Mouse (Mus musculus) heart, adult 2 months (tissue): Measurements from ENCODE around the gene Zbtb46.

Experiments used
- CTCF ChIP-seq: fragments of 200-600 bp; IDR thresholded peaks from 2 replicates; pipeline ENCODE4 v1.8.1; 2022; ENCODE audit warnings: antibody characterized with exemption, mild to moderate bottlenecking, moderate library complexity
- EP300 ChIP-seq: fragments of 200-500 bp; IDR thresholded peaks from 2 replicates; pipeline ENCODE4 v1.6.1; 2011; ENCODE audit warnings: low read depth, low read length, control low read depth; ENCODE audit not compliant: insufficient read depth
- POLR2A ChIP-seq: fragments of 200-500 bp; IDR thresholded peaks from 2 replicates; pipeline ENCODE4 v1.6.1; 2011; ENCODE audit warnings: mild to moderate bottlenecking, low read depth, low read length, control low read depth; ENCODE audit not compliant: insufficient read depth

GRCm38 (mm10) chr2:181392600-181393213 lies 66.5 kb downstream of the Zbtb46 start:
- TF ChIP-seq CTCF: peak; percentile 92
- TF ChIP-seq EP300: peak; percentile 92
- TF ChIP-seq POLR2A: no peak
